Mouse (Mus musculus) heart, embryonic 12.5 days (tissue): ENCODE results near the gene Armc2. TPM values are rescaled to one million over a fixed set of nuclear protein-coding genes. Genes with fewer than 3 reads are reported as not detected.

Source experiments
- ATAC-seq: fragments of 200-750 bp; cut with Nextera tagmentation; 2 replicates; pipeline ENCODE4 v1.8.0; 2017; ENCODE audit warnings: moderate TSS enrichment, moderate library complexity; ENCODE audit not compliant: insufficient number of reproducible peaks, low FRiP score
- H3K27ac ChIP-seq: fragments of 300-500 bp; sonication (generic); 2 replicates; pipeline ENCODE4 v1.5.1; 2016; ENCODE audit warnings: mild to moderate bottlenecking, moderate library complexity; ENCODE audit not compliant: poor library complexity, severe bottlenecking
- H3K27me3 ChIP-seq: fragments of 300-500 bp; sonication (generic); replicated peaks from 2 replicates; pipeline ENCODE4 v1.6.1; 2016; ENCODE audit warnings: mild to moderate bottlenecking, moderate library complexity
- H3K36me3 ChIP-seq: fragments of 300-500 bp; sonication (generic); 2 replicates; pipeline ENCODE4 v1.6.1; 2016; ENCODE audit warnings: mild to moderate bottlenecking, moderate library complexity
- H3K4me1 ChIP-seq: fragments of 300-500 bp; sonication (generic); replicated peaks from 2 replicates; pipeline ENCODE4 v1.6.1; 2016; ENCODE audit warnings: mild to moderate bottlenecking
- H3K4me2 ChIP-seq: fragments of 300-500 bp; sonication (generic); 2 replicates; pipeline ENCODE4 v1.6.1; 2016; ENCODE audit warnings: mild to moderate bottlenecking, moderate library complexity
- H3K4me3 ChIP-seq: fragments of 300-500 bp; sonication (generic); 2 replicates; pipeline ENCODE4 v1.5.1; 2016; ENCODE audit warnings: mild to moderate bottlenecking
- H3K9ac ChIP-seq: fragments of 300-500 bp; sonication (generic); 2 replicates; pipeline ENCODE4 v1.6.1; 2016; ENCODE audit warnings: mild to moderate bottlenecking, moderate library complexity
- H3K9me3 ChIP-seq: fragments of 300-500 bp; sonication (generic); replicated peaks from 2 replicates; pipeline ENCODE4 v1.6.1; 2016; ENCODE audit warnings: mild to moderate bottlenecking, moderate library complexity
- WGBS: fragments of 180-500 bp; shearing (Covaris S2); methylation state at CpG from one replicate; pipeline ENCODE4 v1.1.7; 2016; 5-methylcytosine and 5-hydroxymethylcytosine counted together
- polyA plus RNA-seq: library from polyadenylated mRNA; unstranded; fragments of >200 nt; fragmentation: Nextera tagmentation; extraction: Ambion mirVana; gene quantifications from 2 replicates; pipeline ENCODE4 v1.2.1, GENCODE M21; 2016

The Armc2 gene
- polyA plus RNA-seq, 1 experiment from 2014 or later: 1.2 TPM

GRCm38 (mm10) chr10:41935476-41935829 lies 82.8 kb downstream of the Armc2 start:
- H3K27me3 ChIP-seq: no peaks in the 10 kb centered on the region
- peak overlapping the region; percentile 29; the same call in 1 of the 2 replicates for H3K4me3 ChIP-seq
- peak overlapping the region; percentile 69 for H3K4me2 ChIP-seq
- no peaks in the 10 kb centered on the region for H3K36me3 ChIP-seq
- 0 out of 2 replicates have a peak overlapping the region, but pooled peaks have one; percentile 47 for H3K9ac ChIP-seq
- ATAC-seq: no peak
- H3K4me1 ChIP-seq: peaks cover 71% of the 10 kb centered on the region
- peak overlapping the region; percentile 96 for H3K27ac ChIP-seq
- peaks cover 7% of the 10 kb centered on the region; the same call in 1 of the 2 replicates for H3K9me3 ChIP-seq

DNA sequence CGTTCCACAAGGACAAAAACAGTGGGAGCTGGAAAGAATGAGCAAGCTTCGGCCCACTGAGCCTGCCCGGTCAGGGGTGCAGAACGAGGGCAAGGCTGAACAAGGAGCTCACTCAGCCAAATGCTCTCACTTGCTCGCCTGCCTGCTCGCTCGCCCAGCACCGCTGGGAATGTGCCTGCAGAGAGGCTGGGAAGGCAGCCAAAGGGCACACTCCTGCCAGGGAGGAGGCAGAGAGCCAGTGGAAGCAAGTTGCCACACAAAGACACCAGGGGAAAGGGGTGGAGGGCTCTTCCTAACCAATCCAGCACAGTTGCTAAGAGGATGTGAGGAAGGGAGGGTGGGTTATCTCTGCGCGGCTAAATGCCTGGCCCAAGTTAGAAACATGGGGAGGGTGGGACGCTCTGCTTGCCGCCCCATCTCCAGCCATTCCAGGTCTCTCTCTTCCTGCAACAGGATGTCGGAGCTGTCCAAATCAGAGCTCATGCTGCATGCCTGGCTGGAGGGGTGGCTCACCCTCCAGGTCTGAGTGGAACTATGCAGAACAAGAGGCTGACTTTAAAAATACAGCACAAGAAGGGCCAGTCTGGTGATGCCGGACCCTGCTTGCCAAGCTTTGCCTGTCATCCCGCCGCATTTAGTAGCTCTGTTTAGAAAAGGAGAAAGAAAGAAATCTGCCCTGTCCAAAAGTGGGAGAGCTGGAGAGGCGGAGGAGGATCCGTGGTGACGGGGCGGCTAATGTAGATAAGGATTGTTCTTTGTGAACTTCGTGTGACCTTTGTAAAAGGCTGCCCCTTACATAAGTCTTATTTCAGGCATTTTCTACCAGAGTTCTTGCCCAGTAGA lies 83.4 kb downstream of the Armc2 start:
- H3K27me3 ChIP-seq: no peaks in the 10 kb centered on the region
- peaks cover 71% of the 10 kb centered on the region for H3K4me1 ChIP-seq
- H3K9me3 ChIP-seq: 0 out of 2 replicates have a peak, but pooled peaks cover 3% of the 10 kb centered on the region
- peak overlapping the region; percentile 29 for H3K4me3 ChIP-seq
- ATAC-seq: peak; percentile 85
- H3K27ac ChIP-seq: peak overlapping the region; percentile 96
- WGBS: 3% methylated on average over 21 of the region's 21 CpGs
- H3K9ac ChIP-seq: peak overlapping the region; percentile 47; the same call in 1 of the 2 replicates
- no peaks in the 10 kb centered on the region for H3K36me3 ChIP-seq
- peak overlapping the region; percentile 69 for H3K4me2 ChIP-seq

DNA sequence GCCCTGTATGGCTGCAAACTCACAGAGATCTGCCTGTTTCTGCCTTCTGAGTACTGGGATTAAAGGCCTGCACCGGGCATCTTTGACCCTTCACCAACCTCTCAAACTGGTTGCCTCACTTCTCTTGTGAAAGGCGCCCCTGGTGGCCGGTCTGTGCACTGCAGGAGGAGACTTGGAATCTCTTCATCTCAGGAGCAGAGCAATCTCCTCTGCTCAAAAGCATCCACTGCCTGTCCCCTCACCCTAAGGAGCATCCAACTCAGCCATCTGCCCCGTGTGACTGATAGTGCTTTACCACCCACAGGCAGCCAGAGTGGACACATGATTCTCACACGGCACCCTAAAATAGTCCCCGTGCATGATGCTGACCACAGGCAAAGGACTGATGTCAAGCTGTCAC lies 84.7 kb downstream of the Armc2 start:
- Histone ChIP-seq H3K36me3 (no peaks in the 10 kb centered on the region), H3K9ac (no peak overlapping the region), H3K4me3 (no peak overlapping the region), H3K4me1 (peaks cover 71% of the 10 kb centered on the region), H3K27ac (peak overlapping the region; percentile 96), H3K4me2 (no peak overlapping the region), H3K27me3 (no peaks in the 10 kb centered on the region), H3K9me3 (no peaks in the 10 kb centered on the region)
- WGBS: 51% methylated on average over 6 of the region's 6 CpGs
- ATAC-seq: no peak

GRCm38 (mm10) chr10:41932943-41933342 lies 85.3 kb downstream of the Armc2 start:
- Histone ChIP-seq H3K9me3 (no peaks in the 10 kb centered on the region), H3K4me3 (no peak overlapping the region), H3K4me2 (no peak overlapping the region), H3K4me1 (peaks cover 68% of the 10 kb centered on the region), H3K36me3 (no peaks in the 10 kb centered on the region), H3K27me3 (no peaks in the 10 kb centered on the region), H3K9ac (no peak overlapping the region), H3K27ac (no peak overlapping the region)
- WGBS: 82% methylated on average over 5 of the region's 5 CpGs
- no peak for ATAC-seq

DNA sequence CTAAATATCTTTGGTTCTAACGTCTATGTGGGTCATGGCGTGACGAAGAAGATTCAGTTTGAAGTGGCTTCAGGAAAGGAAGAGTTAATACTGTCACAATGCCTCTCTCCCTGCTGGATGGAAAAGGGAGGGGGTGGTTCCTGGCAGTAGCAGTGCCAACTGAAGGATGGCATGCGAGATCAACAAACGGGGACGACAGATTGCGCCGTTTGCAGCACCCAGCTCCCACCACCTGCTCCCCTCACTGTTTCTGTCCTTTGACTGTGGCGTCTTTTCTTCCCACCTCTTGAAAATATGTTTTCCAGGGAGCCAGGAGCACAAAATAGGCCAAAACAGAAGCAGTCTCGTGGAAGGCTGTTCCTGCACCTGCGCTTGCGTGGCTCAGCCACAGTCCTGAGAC lies 86.3 kb downstream of the Armc2 start:
- WGBS: 85% methylated on average over 12 of the region's 12 CpGs
- Histone ChIP-seq H3K9ac (no peak overlapping the region), H3K27me3 (no peaks in the 10 kb centered on the region), H3K4me1 (peaks cover 59% of the 10 kb centered on the region), H3K4me3 (no peak overlapping the region), H3K27ac (no peak overlapping the region), H3K9me3 (no peaks in the 10 kb centered on the region), H3K4me2 (no peak overlapping the region), H3K36me3 (no peaks in the 10 kb centered on the region)
- ATAC-seq: no peak

GRCm38 (mm10) chr10:41930966-41931365 lies 87.3 kb downstream of the Armc2 start:
- H3K4me1 ChIP-seq: peaks cover 49% of the 10 kb centered on the region
- H3K9ac ChIP-seq: no peak overlapping the region
- ATAC-seq: no peak
- no peaks in the 10 kb centered on the region for H3K36me3 ChIP-seq
- H3K27ac ChIP-seq: no peak overlapping the region
- no peaks in the 10 kb centered on the region for H3K27me3 ChIP-seq
- no peak overlapping the region for H3K4me3 ChIP-seq
- no peak overlapping the region for H3K4me2 ChIP-seq
- H3K9me3 ChIP-seq: no peaks in the 10 kb centered on the region
- 53% methylated on average over 4 of the region's 4 CpGs for WGBS

- no peak for ATAC-seq
- Histone ChIP-seq H3K4me3 (no peak overlapping the region), H3K4me2 (no peak overlapping the region), H3K9ac (no peak overlapping the region), H3K36me3 (no peaks in the 10 kb centered on the region), H3K27me3 (no peaks in the 10 kb centered on the region), H3K9me3 (0 out of 2 replicates have a peak, but pooled peaks cover 3% of the 10 kb centered on the region), H3K4me1 (peaks cover 12% of the 10 kb centered on the region), H3K27ac (no peak overlapping the region)
- WGBS: 88% methylated on average over 14 of the region's 14 CpGs
These were observed 91.5 kb downstream of the Armc2 start for GRCm38 (mm10) chr10:41926726-41927125.

DNA sequence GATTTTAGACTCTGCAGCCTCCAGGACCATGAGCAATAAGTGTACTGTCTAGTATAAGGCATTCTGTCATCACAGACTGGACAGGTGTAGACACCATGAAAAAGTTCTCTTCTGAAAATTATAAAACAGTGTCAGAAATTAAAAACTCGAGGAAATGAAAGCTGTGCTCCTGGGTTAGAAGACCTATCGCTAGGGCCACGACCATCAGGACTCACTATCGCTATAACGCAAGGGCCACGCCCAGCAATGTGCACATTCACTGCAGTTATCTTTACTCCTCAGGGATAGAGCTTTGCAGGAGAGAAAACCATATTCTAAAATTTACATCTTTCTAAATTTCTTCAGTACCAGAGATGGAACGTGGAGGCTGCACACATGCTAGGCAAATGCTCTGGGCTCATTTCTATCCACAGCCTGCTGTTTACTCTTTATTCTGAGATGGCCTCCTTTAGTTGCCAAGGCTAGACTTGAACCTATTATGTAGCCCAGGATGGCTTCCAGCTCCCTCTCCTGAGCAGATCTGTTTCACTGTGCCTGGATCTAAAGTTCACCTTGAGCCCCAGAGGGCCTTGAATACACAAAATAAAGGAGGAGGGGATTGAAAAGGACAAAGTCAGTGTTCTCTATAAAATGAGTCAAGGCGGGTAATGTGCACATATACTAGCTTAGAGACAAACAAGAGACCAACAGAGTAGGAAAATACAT lies 105.8 kb downstream of the Armc2 start:
- Histone ChIP-seq H3K4me1 (no peaks in the 10 kb centered on the region), H3K27ac (no peak overlapping the region), H3K36me3 (peaks cover 9% of the 10 kb centered on the region), H3K4me2 (no peak overlapping the region), H3K4me3 (no peak overlapping the region), H3K9me3 (no peaks in the 10 kb centered on the region), H3K27me3 (no peaks in the 10 kb centered on the region), H3K9ac (no peak overlapping the region)
- WGBS: 85% methylated on average over 8 of the region's 8 CpGs
- ATAC-seq: no peak

GRCm38 (mm10) chr10:41908899-41909298 lies 109.3 kb downstream of the Armc2 start:
- Histone ChIP-seq H3K27ac (no peak overlapping the region), H3K36me3 (peaks cover 41% of the 10 kb centered on the region), H3K4me2 (no peak overlapping the region), H3K4me1 (no peaks in the 10 kb centered on the region), H3K4me3 (no peak overlapping the region), H3K9ac (no peak overlapping the region), H3K9me3 (no peaks in the 10 kb centered on the region), H3K27me3 (no peaks in the 10 kb centered on the region)
- 79% methylated on average over 6 of the region's 6 CpGs for WGBS
- no peak for ATAC-seq

DNA sequence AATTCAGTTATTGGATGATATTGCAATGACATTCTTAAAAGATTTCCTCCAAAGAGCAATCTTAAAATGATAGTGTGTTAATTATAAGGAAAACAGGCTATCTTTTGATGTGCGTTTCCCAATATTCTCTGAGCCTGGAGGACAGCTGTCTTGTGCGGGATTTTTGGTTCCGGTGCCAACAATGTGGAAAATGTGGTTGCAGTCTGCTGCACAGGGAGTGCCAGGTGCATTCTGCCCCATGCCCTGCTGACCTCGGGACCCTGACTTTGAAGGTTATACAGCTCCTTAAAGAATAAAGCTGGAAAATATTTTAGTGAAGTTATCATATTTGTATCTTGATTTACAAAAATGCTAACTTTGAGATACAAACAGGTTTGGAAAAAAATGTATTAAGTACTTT lies 110.3 kb downstream of the Armc2 start:
- no peak for ATAC-seq
- 92% methylated on average over 4 of the region's 4 CpGs for WGBS
- H3K4me2 ChIP-seq: no peak overlapping the region
- H3K9ac ChIP-seq: no peak overlapping the region
- no peaks in the 10 kb centered on the region for H3K4me1 ChIP-seq
- H3K27ac ChIP-seq: no peak overlapping the region
- no peaks in the 10 kb centered on the region for H3K9me3 ChIP-seq
- no peak overlapping the region for H3K4me3 ChIP-seq
- peaks cover 49% of the 10 kb centered on the region for H3K36me3 ChIP-seq
- no peaks in the 10 kb centered on the region for H3K27me3 ChIP-seq

DNA sequence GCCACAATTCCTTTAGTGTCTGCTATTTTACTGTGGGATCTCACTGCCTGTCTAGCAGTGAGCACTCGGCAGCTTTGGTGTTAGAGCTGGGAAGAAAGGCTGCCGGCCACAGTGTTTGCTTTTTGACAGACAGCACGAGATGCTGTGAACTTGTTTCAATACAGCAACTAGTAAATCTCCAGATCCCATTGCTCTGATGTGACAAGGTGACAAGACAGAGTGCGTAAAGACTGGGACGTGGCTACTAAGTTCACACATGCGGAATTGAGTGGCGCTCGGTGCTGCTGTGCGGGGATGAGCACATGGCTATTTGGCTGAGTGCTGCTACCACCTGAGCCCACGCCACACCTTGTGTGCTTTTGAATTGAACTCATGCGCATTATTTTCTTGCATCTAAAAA lies 110.8 kb downstream of the Armc2 start:
- Histone ChIP-seq H3K27ac (no peak overlapping the region), H3K4me3 (no peak overlapping the region), H3K4me2 (no peak overlapping the region), H3K9me3 (no peaks in the 10 kb centered on the region), H3K36me3 (peaks cover 53% of the 10 kb centered on the region), H3K4me1 (no peaks in the 10 kb centered on the region), H3K27me3 (no peaks in the 10 kb centered on the region), H3K9ac (no peak overlapping the region)
- WGBS: 87% methylated on average over 11 of the region's 11 CpGs
- ATAC-seq: no peak
